In genomic region chr6:100973366-100974090, GRCm38 (mm10) we compare ENCODE assay signal across 15 mouse cellular contexts.
"Had no signal": no experiment of that assay in that cellular context is flagged by ENCODE, and none has a peak within 500 bp of the region (broad histone marks: within the 10 kb centered on the region; RNA-seq: fewer than 3 reads in every experiment).

No protein-coding gene starts in this region.

- H3K4me1 ChIP-seq: liver, embryonic 13.5 days had no signal

- H3K4me3 ChIP-seq: kidney, embryonic 15.5 days; limb, embryonic 10.5 days; limb, embryonic 13.5 days; liver, embryonic 13.5 days had no signal

- H3K9me3 ChIP-seq: kidney, embryonic 15.5 days; limb, embryonic 10.5 days; limb, embryonic 13.5 days; liver, embryonic 13.5 days had no signal

- DNase-seq: kidney, adult 8-10 months; kidney, postnatal 10 days; kidney, postnatal 36 days; liver, embryonic 13.5 days; lung, adult 2 months; lung, postnatal 14 days; lung, postnatal 4 days; midbrain, embryonic 14.5 days; thymus, adult 2 months; thymus, postnatal 14 days; thymus, postnatal 4 days had no signal

- H3K4me2 ChIP-seq: kidney, embryonic 15.5 days; limb, embryonic 13.5 days; liver, embryonic 13.5 days had no signal

- ATAC-seq: intestine, postnatal 0 days had no signal

- H3K27me3 ChIP-seq: kidney, embryonic 15.5 days; liver, embryonic 13.5 days had no signal

- H3K36me3 ChIP-seq: kidney, embryonic 15.5 days; limb, embryonic 10.5 days; limb, embryonic 13.5 days; liver, embryonic 13.5 days had no signal

- H3K9ac ChIP-seq: kidney, embryonic 15.5 days; limb, embryonic 13.5 days; liver, embryonic 13.5 days had no signal

- H3K27ac ChIP-seq: kidney, embryonic 15.5 days; limb, embryonic 10.5 days; limb, embryonic 13.5 days; liver, embryonic 13.5 days had no signal
